Mouse (Mus musculus) CH12.LX (cell line): Measurements from ENCODE around the gene Smg9. TPM values are rescaled to one million over a fixed set of nuclear protein-coding genes. Genes with fewer than 3 reads are reported as not detected.

Source experiments
- DNase-seq: peaks from one replicate; pipeline ENCODE4 v3.0.0-alpha.2; 2013; ENCODE audit errors: extremely low read depth
- H3K27ac ChIP-seq: 2 replicates; pipeline ENCODE4 v1.5.1; 2012; ENCODE audit warnings: low read depth, mild to moderate bottlenecking, control low read depth, moderate library complexity; ENCODE audit not compliant: insufficient read depth
- H3K27me3 ChIP-seq: replicated peaks from 2 replicates; pipeline ENCODE3; 2012; ENCODE audit warnings: inconsistent platforms
- H3K36me3 ChIP-seq, 2 experiments: replicated peaks in 1 of 2; 2 replicates each; pipeline versions ENCODE3 to v1.6.1; 2012; ENCODE audit warnings: inconsistent platforms in 1 of 2, low read length in 1 of 2, mild to moderate bottlenecking in 1 of 2, mixed read lengths in 1 of 2, moderate library complexity in 1 of 2; ENCODE audit not compliant: control insufficient read depth in 1 of 2, insufficient read depth in 1 of 2
- H3K4me1 ChIP-seq, 2 experiments: 2 replicates each; pipeline ENCODE4 v1.6.1; 2012; ENCODE audit warnings: inconsistent platforms in 1 of 2, moderate library complexity in 1 of 2; ENCODE audit not compliant: insufficient read depth in 2 of 2, control insufficient read depth in 1 of 2
- H3K4me2 ChIP-seq: 2 replicates; pipeline ENCODE4 v1.6.1; 2012; ENCODE audit warnings: low read depth, mild to moderate bottlenecking, control low read depth; ENCODE audit not compliant: poor library complexity, insufficient read depth, severe bottlenecking
- H3K4me3 ChIP-seq, 3 experiments: fragments of 150-350 bp in 1 of 3; sonication (generic) in 1 of 3; replicated peaks in 1 of 3; 2 replicates each; pipeline versions ENCODE3 to v1.5.1; 2011 to 2012; ENCODE audit warnings: low read depth in 2 of 3, low read length in 2 of 3, mild to moderate bottlenecking in 2 of 3, moderate library complexity in 2 of 3, control low read depth in 1 of 3, improper control_type of control experiment in 1 of 3, inconsistent platforms in 1 of 3, mixed read lengths in 1 of 3; ENCODE audit not compliant: poor library complexity in 1 of 3
- H3K79me2 ChIP-seq: replicated peaks from 2 replicates; pipeline ENCODE4 v1.6.1; 2012; ENCODE audit warnings: mild to moderate bottlenecking, moderate library complexity; ENCODE audit not compliant: control insufficient read depth, poor library complexity, insufficient read depth, severe bottlenecking; ENCODE audit errors: extremely low read depth
- H3K9ac ChIP-seq: 2 replicates; pipeline ENCODE4 v1.6.1; 2012; ENCODE audit warnings: low read depth, mild to moderate bottlenecking, control low read depth, moderate library complexity; ENCODE audit not compliant: insufficient read depth
- H3K9me3 ChIP-seq: replicated peaks from 2 replicates; pipeline ENCODE3; 2012; ENCODE audit warnings: low read length, inconsistent platforms, mixed read lengths
- CHD1 ChIP-seq: IDR thresholded peaks from 2 replicates; pipeline ENCODE4 v1.6.1; 2012; ENCODE audit warnings: low read depth, low read length, improper control_type of control experiment, inconsistent platforms
- CHD2 ChIP-seq: IDR thresholded peaks from 2 replicates; pipeline ENCODE4 v1.6.1; 2011; ENCODE audit warnings: low read length, improper control_type of control experiment
- CTCF ChIP-seq, 2 experiments: IDR thresholded peaks in 1 of 2; conservative IDR thresholded peaks in 1 of 2; 2 replicates each; pipeline ENCODE4 v1.5.1; 2011 to 2012; ENCODE audit warnings: low read depth in 2 of 2, low read length in 2 of 2, improper control_type of control experiment in 1 of 2, inconsistent platforms in 1 of 2, mild to moderate bottlenecking in 1 of 2, moderate library complexity in 1 of 2
- E2F4 ChIP-seq: IDR thresholded peaks from 2 replicates; pipeline ENCODE4 v1.6.1; 2011; ENCODE audit warnings: low read depth, low read length, improper control_type of control experiment; ENCODE audit not compliant: insufficient replicate concordance
- ELF1 ChIP-seq: IDR thresholded peaks from 2 replicates; pipeline ENCODE4 v1.6.1; 2014; ENCODE audit warnings: low read depth, mild to moderate bottlenecking, inconsistent platforms, low read length, improper control_type of control experiment
- EP300 ChIP-seq: IDR thresholded peaks from 2 replicates; pipeline ENCODE4 v1.6.1; 2011; ENCODE audit warnings: low read length, improper control_type of control experiment
- ETS1 ChIP-seq: conservative IDR thresholded peaks from 2 replicates; pipeline ENCODE4 v1.6.1; 2012; ENCODE audit warnings: low read depth, mild to moderate bottlenecking, inconsistent platforms, low read length, improper control_type of control experiment, moderate library complexity
- HCFC1 ChIP-seq: IDR thresholded peaks from 2 replicates; pipeline ENCODE4 v1.6.1; 2012; ENCODE audit warnings: low read depth, mild to moderate bottlenecking, inconsistent platforms, low read length, improper control_type of control experiment
- IRF4 ChIP-seq: IDR thresholded peaks from 2 replicates; pipeline ENCODE4 v1.6.1; 2014; ENCODE audit warnings: low read depth, mild to moderate bottlenecking, inconsistent platforms, low read length, improper control_type of control experiment
- JUN ChIP-seq: IDR thresholded peaks from 2 replicates; pipeline ENCODE4 v1.6.1; 2011; ENCODE audit warnings: low read depth, mild to moderate bottlenecking, low read length, improper control_type of control experiment, moderate library complexity; ENCODE audit not compliant: insufficient read depth
- KAT2A ChIP-seq: IDR thresholded peaks from 2 replicates; pipeline ENCODE4 v1.6.1; 2012; ENCODE audit warnings: low read length, improper control_type of control experiment, inconsistent platforms; ENCODE audit not compliant: insufficient replicate concordance
- MAX ChIP-seq: IDR thresholded peaks from 2 replicates; pipeline ENCODE4 v1.6.1; 2011; ENCODE audit warnings: low read length, improper control_type of control experiment
- MAZ ChIP-seq: IDR thresholded peaks from 2 replicates; pipeline ENCODE4 v1.6.1; 2012; ENCODE audit warnings: low read depth, mild to moderate bottlenecking, inconsistent platforms, low read length, improper control_type of control experiment, moderate library complexity
- MEF2A ChIP-seq: IDR thresholded peaks from 2 replicates; pipeline ENCODE4 v1.6.1; 2014; ENCODE audit warnings: low read depth, mild to moderate bottlenecking, inconsistent platforms, low read length, improper control_type of control experiment, borderline replicate concordance
- NELFE ChIP-seq: IDR thresholded peaks from 2 replicates; pipeline ENCODE4 v1.6.1; 2011; ENCODE audit warnings: low read depth, low read length, improper control_type of control experiment
- NRF1 ChIP-seq: IDR thresholded peaks from 2 replicates; pipeline ENCODE4 v1.6.1; 2014; ENCODE audit warnings: low read depth, mild to moderate bottlenecking, inconsistent platforms, low read length, improper control_type of control experiment, moderate library complexity
- POLR2A ChIP-seq: IDR thresholded peaks from 2 replicates; pipeline ENCODE4 v1.6.1; 2011; ENCODE audit warnings: low read depth, mild to moderate bottlenecking, improper control_type of control experiment, low read length
- POLR2AphosphoS2 ChIP-seq: IDR thresholded peaks from 2 replicates; pipeline ENCODE4 v1.6.1; 2011; ENCODE audit warnings: low read depth, low read length, improper control_type of control experiment
- RAD21 ChIP-seq: IDR thresholded peaks from 2 replicates; pipeline ENCODE4 v1.6.1; 2011; ENCODE audit warnings: low read depth, mild to moderate bottlenecking, low read length, improper control_type of control experiment, moderate library complexity
- SMC3 ChIP-seq: IDR thresholded peaks from 2 replicates; pipeline ENCODE4 v1.6.1; 2011; ENCODE audit warnings: low read depth, low read length, improper control_type of control experiment
- USF1 ChIP-seq: IDR thresholded peaks from 2 replicates; pipeline ENCODE4 v1.6.1; 2014; ENCODE audit warnings: low read depth, mild to moderate bottlenecking, inconsistent platforms, low read length, improper control_type of control experiment
- ZKSCAN1 ChIP-seq: IDR thresholded peaks from 2 replicates; pipeline ENCODE4 v1.6.1; 2012; ENCODE audit warnings: low read depth, inconsistent platforms, low read length, improper control_type of control experiment, borderline replicate concordance
- ZMIZ1 ChIP-seq: IDR thresholded peaks from 2 replicates; pipeline ENCODE4 v1.6.1; 2012; ENCODE audit warnings: low read depth, mild to moderate bottlenecking, inconsistent platforms, low read length, improper control_type of control experiment
- ZNF384 ChIP-seq: IDR thresholded peaks from 2 replicates; pipeline ENCODE4 v1.6.1; 2012; ENCODE audit warnings: low read depth, low read length, improper control_type of control experiment, inconsistent platforms
- dilution Hi-C: fragments of 300-500 bp; cut with MboI; formaldehyde crosslinking; loops from 2 replicates; pipeline ENCODE4 v1.14.3; 2020; ENCODE audit warnings: low sequenced_read_pairs; ENCODE audit not compliant: extremely low pct_unique_long_range_greater_than_20kb, extremely low pct_ligation_motif_present
- in situ Hi-C: fragments of 300-500 bp; cut with MboI; formaldehyde crosslinking; loops from 3 replicates; pipeline ENCODE4 v1.14.3; 2019; ENCODE audit warnings: low sequenced_read_pairs, low pct_ligation_motif_present, low pct_unique_long_range_greater_than_20kb, mixed read lengths
- polyA plus RNA-seq: library from polyadenylated mRNA; unstranded; fragments of >175 nt; gene quantifications from 2 replicates; pipeline ENCODE4 v1.2.1, GENCODE M21; 2012; ENCODE audit warnings: low read depth; ENCODE audit not compliant: insufficient read length
- total RNA-seq, 2 experiments: library from RNA; depleted of rRNA; stranded (reverse); fragments of 300-350 nt in 1 of 2; fragments of >200 nt in 1 of 2; gene quantifications; 2 replicates each; pipeline ENCODE4 v1.2.3; 2012 to 2014

The Smg9 gene
- total and polyA plus RNA-seq, 3 experiments, result 19.9 to 26.8 (median 20.5) TPM

DNA sequence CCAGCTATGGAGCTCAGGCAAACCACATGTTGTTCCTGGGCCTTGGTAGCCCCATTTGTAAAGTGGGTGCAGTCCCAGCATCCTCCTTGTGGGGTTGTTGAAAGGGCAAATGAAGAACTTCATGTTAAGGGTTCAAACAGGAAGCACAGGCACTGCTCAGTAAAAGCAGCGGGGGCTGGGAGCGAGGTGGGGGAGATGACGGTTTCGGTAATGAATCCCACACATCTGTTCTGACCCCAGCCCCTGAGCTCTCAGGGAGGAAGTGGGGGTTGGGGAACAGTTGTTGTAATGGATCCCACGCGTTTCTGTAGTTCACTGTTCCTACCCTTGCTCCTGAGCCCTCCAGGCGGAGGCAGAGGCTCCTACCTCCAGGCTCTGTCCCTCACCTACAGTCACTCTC is 19.5 kb upstream of the Smg9 start:
- Histone ChIP-seq H3K4me2 (peak overlapping the region; percentile 1; the same call in 1 of the 2 replicates), H3K4me3 (no peak overlapping the region), H3K27me3 (no peaks in the 10 kb centered on the region), H3K27ac (0 out of 2 replicates have a peak overlapping the region, but pooled peaks have one; percentile 3), H3K79me2 (no peaks in the 10 kb centered on the region), H3K36me3 (peaks cover 0 to 28% of the 10 kb centered on the region in 2 experiments), H3K9ac (0 out of 2 replicates have a peak overlapping the region, but pooled peaks have one; percentile 1), H3K9me3 (no peaks in the 10 kb centered on the region), H3K4me1 (peaks cover 24 to 70% of the 10 kb centered on the region in 2 experiments)
- in situ Hi-C loops (loop anchor here (25.0 kb wide), 1 partner anchor 418 kb away; the partner anchor contains the start of genes Vmn1r180 and Vmn1r181), dilution Hi-C loops (no loop called here)
- TF ChIP-seq KAT2A (no peak), EP300 (peak; percentile 42), IRF4 (peak; percentile 54), POLR2A (0 out of 2 replicates have a peak, but pooled peaks have one; percentile 15), NRF1 (peak; percentile 18; the same call in 1 of the 2 replicates), NELFE (peak; percentile 28; the same call in 1 of the 2 replicates), JUN (no peak), ZMIZ1 (no peak), E2F4 (no peak), ZKSCAN1 (no peak), MAZ (0 out of 2 replicates have a peak, but pooled peaks have one; percentile 18), SMC3 (no peak), POLR2AphosphoS2 (no peak), MEF2A (no peak), USF1 (no peak), CHD2 (peak; percentile 74; the same call in 1 of the 2 replicates), ELF1 (peak; percentile 53), RAD21 (no peak), ETS1 (peak; percentile 29; the same call in 1 of the 2 replicates)
- DNase-seq, result peak; percentile 71

DNA sequence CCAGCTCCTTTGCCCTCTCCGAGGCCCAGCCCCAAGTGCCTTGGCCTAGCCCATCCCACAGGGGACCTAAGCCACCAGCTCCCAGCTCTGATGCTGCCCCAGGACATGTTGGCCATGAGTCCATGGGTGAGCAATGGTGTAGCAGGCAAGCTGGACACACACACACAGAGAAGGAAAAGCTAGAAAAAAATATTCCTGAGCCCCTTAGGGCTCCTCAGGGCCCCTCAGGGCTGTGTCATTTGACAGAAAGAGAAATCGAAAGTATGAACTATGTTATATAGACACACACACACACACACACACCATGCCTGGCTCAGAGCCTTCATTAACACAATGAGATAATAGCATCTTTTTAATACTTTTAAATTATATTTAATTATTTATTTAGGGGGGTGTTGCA is 19.0 kb upstream of the Smg9 start:
- H3K27me3 ChIP-seq, result no peaks in the 10 kb centered on the region
- no peak for TF ChIP-seq NELFE
- TF ChIP-seq HCFC1, result no peak
- TF ChIP-seq NRF1, result no peak
- TF ChIP-seq CTCF (conservative IDR thresholded peaks at IDR 0.05 in 1 of 2, IDR thresholded peaks at IDR 0.05 in 1 of 2; ENCODE audit: low read depth in 2 of 2, low read length in 2 of 2), result no peak
- no peak for TF ChIP-seq MAZ
- no peak for TF ChIP-seq CHD1
- TF ChIP-seq MAX, result no peak
- TF ChIP-seq ZNF384, result no peak
- TF ChIP-seq, all 38 proteins: peak for 0
- DNase-seq, result no peak
- H3K4me3 ChIP-seq, result no peak overlapping the region
- H3K27ac ChIP-seq, result 0 out of 2 replicates have a peak overlapping the region, but pooled peaks have one; percentile 3
- in situ Hi-C loops, result loop anchor here (25.0 kb wide), 1 partner anchor 418 kb away; the partner anchor contains the start of genes Vmn1r180 and Vmn1r181
- dilution Hi-C loops, result no loop called here
- 0 out of 2 replicates have a peak overlapping the region, but pooled peaks have one; percentile 1 for H3K9ac ChIP-seq
- H3K36me3 ChIP-seq, result peaks cover 0 to 28% of the 10 kb centered on the region in 2 experiments
- H3K9me3 ChIP-seq, result no peaks in the 10 kb centered on the region
- H3K79me2 ChIP-seq, result no peaks in the 10 kb centered on the region
- H3K4me1 ChIP-seq, result peaks cover 24 to 70% of the 10 kb centered on the region in 2 experiments
- H3K4me2 ChIP-seq, result peak overlapping the region; percentile 1; the same call in 1 of the 2 replicates
